Mouse (Mus musculus): ENCODE results near the gene Gm10134. TPM values are rescaled to one million over a fixed set of nuclear protein-coding genes. Genes with fewer than 3 reads are reported as not detected.
"Not testable (repeated sequence)": the region's sequence is repeated elsewhere in the genome, so short reads cannot be mapped to it uniquely, and the experiment has no call there.

Gene Gm10134
- 1.1 and 1.6 TPM in 2 replicates for polyA plus RNA-seq (2015; fragmentation: Nextera tagmentation; extraction: Ambion mirVana)

GRCm38 (mm10) chr2:28505795-28506194 lies at the start of gene Gm10134:
Gene Gm10134, plus strand, starts transcription at chr2:28506095.
- no peak within 1 kb of the TSS for H3K27ac ChIP-seq (replicated peaks)
- no peak within 1 kb of the TSS for H3K4me3 ChIP-seq
- no peaks in the 10 kb centered on the region for H3K9me3 ChIP-seq
- 49% methylated on average over 3 of the region's 3 CpGs for WGBS
- ATAC-seq (ENCODE audit: extremely low read depth, insufficient number of reproducible peaks, low FRiP score, low TSS enrichment) = no peak
- H3K36me3 ChIP-seq = no peaks in the 10 kb centered on the region
- H3K9ac ChIP-seq = no peak within 1 kb of the TSS
- H3K4me2 ChIP-seq = no peak within 1 kb of the TSS
- no peaks in the 10 kb centered on the region for H3K4me1 ChIP-seq
- peaks cover 20% of the 10 kb centered on the region; the same call in 1 of the 2 replicates for H3K27me3 ChIP-seq (replicated peaks)

GRCm38 (mm10) chr2:28456616-28457015 lies 49.3 kb upstream of the Gm10134 start:
- no peak overlapping the region for H3K4me3 ChIP-seq
- no peaks in the 10 kb centered on the region; the same call in 1 of the 2 replicates for H3K27me3 ChIP-seq (replicated peaks)
- no peaks in the 10 kb centered on the region for H3K9me3 ChIP-seq
- H3K9ac ChIP-seq = no peak overlapping the region
- ATAC-seq (ENCODE audit: extremely low read depth, insufficient number of reproducible peaks, low FRiP score, low TSS enrichment) = no peak
- peaks cover 22% of the 10 kb centered on the region for H3K36me3 ChIP-seq
- no peak overlapping the region for H3K4me2 ChIP-seq
- no peaks in the 10 kb centered on the region for H3K4me1 ChIP-seq
- 60% methylated on average over 1 of the region's 1 CpGs for WGBS
- no peak overlapping the region for H3K27ac ChIP-seq (replicated peaks)

- 31% methylated on average over 3 of the region's 3 CpGs for WGBS
- ATAC-seq (ENCODE audit: extremely low read depth, insufficient number of reproducible peaks, low FRiP score, low TSS enrichment) = no peak
Measured at GRCm38 (mm10) chr2:28463919-28464318, 42.0 kb upstream of the Gm10134 start.

GRCm38 (mm10) chr2:28464919-28465318 lies 41.0 kb upstream of the Gm10134 start:
- Histone ChIP-seq H3K4me2 (no peak overlapping the region), H3K36me3 (peaks cover 13% of the 10 kb centered on the region), H3K27me3 (replicated peaks) (peaks cover 29% of the 10 kb centered on the region), H3K9ac (no peak overlapping the region), H3K4me1 (peaks cover 18% of the 10 kb centered on the region), H3K27ac (replicated peaks) (no peak overlapping the region), H3K9me3 (no peaks in the 10 kb centered on the region), H3K4me3 (no peak overlapping the region)
- ATAC-seq (ENCODE audit: extremely low read depth, insufficient number of reproducible peaks, low FRiP score, low TSS enrichment) = no peak
- WGBS = 69% methylated on average over 9 of the region's 9 CpGs

More at GRCm38 (mm10) chr2:28463919-28464318, 42.0 kb upstream of the Gm10134 start:
- H3K36me3 ChIP-seq = peaks cover 3% of the 10 kb centered on the region; the same call in 1 of the 2 replicates
- H3K27me3 ChIP-seq (replicated peaks) = peaks cover 29% of the 10 kb centered on the region
- H3K27ac ChIP-seq (replicated peaks) = no peak overlapping the region
- no peak overlapping the region for H3K9ac ChIP-seq
- H3K9me3 ChIP-seq = no peaks in the 10 kb centered on the region
- H3K4me3 ChIP-seq = no peak overlapping the region
- H3K4me2 ChIP-seq = no peak overlapping the region
- H3K4me1 ChIP-seq = peaks cover 17% of the 10 kb centered on the region

GRCm38 (mm10) chr2:28465836-28466518 lies 39.9 kb upstream of the Gm10134 start, which contains the start of gene 1700007K13Rik:
Gene 1700007K13Rik, minus strand, starts transcription at chr2:28466332.
- peak within 1 kb of the TSS; percentile 73 for H3K9ac ChIP-seq

GRCm38 (mm10) chr2:28467860-28468485 lies 37.9 kb upstream of the Gm10134 start, which contains the start of gene Mrps2:
Gene Mrps2, plus strand, starts transcription at chr2:28468066.
- Histone ChIP-seq H3K4me1 (peaks cover 18% of the 10 kb centered on the region), H3K27ac (replicated peaks) (no peak within 1 kb of the TSS), H3K9ac (peak within 1 kb of the TSS; percentile 90), H3K9me3 (peaks cover 3% of the 10 kb centered on the region; the same call in 1 of the 2 replicates), H3K4me2 (peak within 1 kb of the TSS; percentile 84), H3K27me3 (replicated peaks) (peaks cover 29% of the 10 kb centered on the region), H3K4me3 (peak within 1 kb of the TSS; percentile 69), H3K36me3 (peaks cover 43% of the 10 kb centered on the region)
- peak; percentile 78 for ATAC-seq (ENCODE audit: extremely low read depth, insufficient number of reproducible peaks, low FRiP score, low TSS enrichment)
- WGBS = under 1% methylated on average over 52 of the region's 52 CpGs

More at GRCm38 (mm10) chr2:28465836-28466518, 39.9 kb upstream of the Gm10134 start, which contains the start of gene 1700007K13Rik:
- no peak for ATAC-seq (ENCODE audit: extremely low read depth, insufficient number of reproducible peaks, low FRiP score, low TSS enrichment)
- peaks cover 29% of the 10 kb centered on the region for H3K27me3 ChIP-seq (replicated peaks)
- no peak within 1 kb of the TSS for H3K27ac ChIP-seq (replicated peaks)
- H3K4me3 ChIP-seq = peak within 1 kb of the TSS; percentile 41
- no peaks in the 10 kb centered on the region for H3K9me3 ChIP-seq
- H3K4me1 ChIP-seq = peaks cover 18% of the 10 kb centered on the region
- WGBS = 5% methylated on average over 25 of the region's 25 CpGs
- H3K4me2 ChIP-seq = peak within 1 kb of the TSS; percentile 67
- peaks cover 23% of the 10 kb centered on the region for H3K36me3 ChIP-seq

- Histone ChIP-seq H3K36me3 (peaks cover 46% of the 10 kb centered on the region), H3K9me3 (peaks cover 3% of the 10 kb centered on the region; the same call in 1 of the 2 replicates), H3K4me1 (peaks cover 18% of the 10 kb centered on the region), H3K4me3 (peak overlapping the region; percentile 69), H3K4me2 (peak overlapping the region; percentile 84), H3K27ac (replicated peaks) (no peak overlapping the region), H3K27me3 (replicated peaks) (peaks cover 29% of the 10 kb centered on the region), H3K9ac (peak overlapping the region; percentile 90)
- 49% methylated on average over 18 of the region's 18 CpGs for WGBS
- no peak for ATAC-seq (ENCODE audit: extremely low read depth, insufficient number of reproducible peaks, low FRiP score, low TSS enrichment)
Measured at GRCm38 (mm10) chr2:28468486-28469225, 37.2 kb upstream of the Gm10134 start.

GRCm38 (mm10) chr2:28469461-28469860 lies 36.4 kb upstream of the Gm10134 start:
- Histone ChIP-seq H3K27me3 (replicated peaks) (peaks cover 24% of the 10 kb centered on the region), H3K9ac (no peak overlapping the region), H3K27ac (replicated peaks) (no peak overlapping the region), H3K4me2 (no peak overlapping the region), H3K4me1 (peaks cover 18% of the 10 kb centered on the region), H3K9me3 (peaks cover 3% of the 10 kb centered on the region; the same call in 1 of the 2 replicates), H3K36me3 (peaks cover 46% of the 10 kb centered on the region), H3K4me3 (no peak overlapping the region)
- no peak for ATAC-seq (ENCODE audit: extremely low read depth, insufficient number of reproducible peaks, low FRiP score, low TSS enrichment)
- 97% methylated on average over 14 of the region's 14 CpGs for WGBS

- no peak for ATAC-seq (ENCODE audit: extremely low read depth, insufficient number of reproducible peaks, low FRiP score, low TSS enrichment)
- WGBS = 95% methylated on average over 2 of the region's 2 CpGs
- H3K9me3 ChIP-seq = peaks cover 3% of the 10 kb centered on the region; the same call in 1 of the 2 replicates
Measured at GRCm38 (mm10) chr2:28470591-28470990, 35.3 kb upstream of the Gm10134 start.

GRCm38 (mm10) chr2:28472011-28472410 lies 33.9 kb upstream of the Gm10134 start:
- not testable (repeated sequence) for H3K9ac ChIP-seq; H3K9me3 ChIP-seq; H3K4me2 ChIP-seq; H3K4me1 ChIP-seq; H3K4me3 ChIP-seq; ATAC-seq (ENCODE audit: extremely low read depth, insufficient number of reproducible peaks, low FRiP score, low TSS enrichment); H3K27ac ChIP-seq (replicated peaks); H3K27me3 ChIP-seq (replicated peaks)
- H3K36me3 ChIP-seq = peaks cover 46% of the 10 kb centered on the region
- WGBS = 90% methylated on average over 8 of the region's 8 CpGs

More at GRCm38 (mm10) chr2:28470591-28470990, 35.3 kb upstream of the Gm10134 start:
- H3K27ac ChIP-seq (replicated peaks) = no peak overlapping the region
- H3K4me1 ChIP-seq = peaks cover 18% of the 10 kb centered on the region
- H3K4me2 ChIP-seq = no peak overlapping the region
- H3K9ac ChIP-seq = no peak overlapping the region
- no peak overlapping the region for H3K4me3 ChIP-seq
- peaks cover 13% of the 10 kb centered on the region for H3K27me3 ChIP-seq (replicated peaks)
- H3K36me3 ChIP-seq = peaks cover 46% of the 10 kb centered on the region

- not testable (repeated sequence) for H3K9me3 ChIP-seq; H3K36me3 ChIP-seq; H3K27ac ChIP-seq (replicated peaks); H3K9ac ChIP-seq; H3K4me3 ChIP-seq; H3K4me2 ChIP-seq; H3K27me3 ChIP-seq (replicated peaks); H3K4me1 ChIP-seq; ATAC-seq (ENCODE audit: extremely low read depth, insufficient number of reproducible peaks, low FRiP score, low TSS enrichment)
- 81% methylated on average over 5 of the region's 5 CpGs for whole genome bisulfite sequencing
Measured at GRCm38 (mm10) chr2:28477993-28478392, 27.9 kb upstream of the Gm10134 start.

All from heart, embryonic 13.5 days (tissue).